Mouse (Mus musculus) heart, adult 2 months (tissue): Measurements from ENCODE around the gene Ap5z1. TPM values are rescaled to one million over a fixed set of nuclear protein-coding genes. Genes with fewer than 3 reads are reported as not detected.

ENCODE experiments used
- DNase-seq, 2 experiments: peaks; one replicate each; pipeline ENCODE4 v3.0.0; 2021
- H3K27ac ChIP-seq: fragments of 200-600 bp; 2 replicates; pipeline ENCODE4 v1.8.1; 2022
- H3K27me3 ChIP-seq: fragments of 200-500 bp; 2 replicates; pipeline ENCODE4 v1.6.1; 2012; ENCODE audit warnings: mild to moderate bottlenecking, low read length, inconsistent platforms, mixed read lengths; ENCODE audit not compliant: control insufficient read depth, insufficient read depth
- H3K36me3 ChIP-seq: fragments of 200-500 bp; 2 replicates; pipeline ENCODE4 v1.6.1; 2012; ENCODE audit warnings: low read length, inconsistent platforms; ENCODE audit not compliant: control insufficient read depth, insufficient read depth
- H3K4me1 ChIP-seq: fragments of 200-500 bp; 2 replicates; pipeline ENCODE4 v1.6.1; 2011; ENCODE audit warnings: low read length; ENCODE audit not compliant: control insufficient read depth, insufficient read depth
- H3K4me3 ChIP-seq: fragments of 200-600 bp; 2 replicates; pipeline ENCODE4 v1.8.1; 2022
- H3K79me2 ChIP-seq: fragments of 200-500 bp; replicated peaks from 2 replicates; pipeline ENCODE4 v1.6.1; 2012; ENCODE audit warnings: mild to moderate bottlenecking, inconsistent platforms, low read length, moderate library complexity, mixed read lengths; ENCODE audit not compliant: control insufficient read depth, insufficient read depth
- H3K9ac ChIP-seq: fragments of 200-500 bp; 2 replicates; pipeline ENCODE4 v1.6.1; 2012; ENCODE audit warnings: low read depth, mild to moderate bottlenecking, control low read depth, inconsistent platforms, low read length, mixed read lengths
- CTCF ChIP-seq: fragments of 200-600 bp; IDR thresholded peaks from 2 replicates; pipeline ENCODE4 v1.8.1; 2022; ENCODE audit warnings: antibody characterized with exemption, mild to moderate bottlenecking, moderate library complexity
- EP300 ChIP-seq: fragments of 200-500 bp; IDR thresholded peaks from 2 replicates; pipeline ENCODE4 v1.6.1; 2011; ENCODE audit warnings: low read depth, low read length, control low read depth; ENCODE audit not compliant: insufficient read depth
- POLR2A ChIP-seq: fragments of 200-500 bp; IDR thresholded peaks from 2 replicates; pipeline ENCODE4 v1.6.1; 2011; ENCODE audit warnings: mild to moderate bottlenecking, low read depth, low read length, control low read depth; ENCODE audit not compliant: insufficient read depth
- WGBS: fragments of 180-500 bp; shearing (Covaris S2); methylation state at CpG from one replicate; pipeline ENCODE4 v1.1.7; 2018; 5-methylcytosine and 5-hydroxymethylcytosine counted together
- intact Hi-C: fragments of 180-260 bp; cut with DNase I; formaldehyde crosslinking; loops from one replicate; pipeline ENCODE4 v1.15.1; 2025
- polyA plus RNA-seq: library from polyadenylated mRNA; depleted of rRNA; stranded (reverse); fragments of >200 nt; gene quantifications from 2 replicates; pipeline ENCODE4 v1.2.3, GENCODE M21; 2012
- total RNA-seq, 2 experiments: library from RNA; stranded (reverse); gene quantifications; 2 replicates each; pipeline ENCODE4 v1.2.3; 2021

The Ap5z1 gene
- total and polyA plus RNA-seq, 3 experiments, result 5.4 to 23.6 (median 6.4) TPM

GRCm38 (mm10) chr5:142486654-142487053, 22.9 kb downstream of the Ap5z1 start:
- Histone ChIP-seq H3K4me3 (no peak overlapping the region), H3K27ac (no peak overlapping the region), H3K79me2 (no peaks in the 10 kb centered on the region), H3K4me1 (no peaks in the 10 kb centered on the region), H3K27me3 (no peaks in the 10 kb centered on the region), H3K9ac (no peak overlapping the region), H3K36me3 (no peaks in the 10 kb centered on the region)
- WGBS, result 70% methylated on average over 9 of the region's 9 CpGs
- intact Hi-C loops, result no loop called here
- TF ChIP-seq CTCF, result no peak
- no peak for TF ChIP-seq POLR2A
- no peak for TF ChIP-seq EP300
- DNase-seq, result no peak

- intact Hi-C loops, result no loop called here
- 62% methylated on average over 9 of the region's 9 CpGs for WGBS
- Histone ChIP-seq H3K9ac (no peak overlapping the region), H3K27me3 (no peaks in the 10 kb centered on the region), H3K27ac (no peak overlapping the region), H3K4me1 (no peaks in the 10 kb centered on the region), H3K79me2 (no peaks in the 10 kb centered on the region), H3K36me3 (no peaks in the 10 kb centered on the region), H3K4me3 (no peak overlapping the region)
- no peak for DNase-seq
- TF ChIP-seq EP300 (no peak), POLR2A (no peak)
Measured at GRCm38 (mm10) chr5:142489955-142490707, 26.4 kb downstream of the Ap5z1 start.

DNA sequence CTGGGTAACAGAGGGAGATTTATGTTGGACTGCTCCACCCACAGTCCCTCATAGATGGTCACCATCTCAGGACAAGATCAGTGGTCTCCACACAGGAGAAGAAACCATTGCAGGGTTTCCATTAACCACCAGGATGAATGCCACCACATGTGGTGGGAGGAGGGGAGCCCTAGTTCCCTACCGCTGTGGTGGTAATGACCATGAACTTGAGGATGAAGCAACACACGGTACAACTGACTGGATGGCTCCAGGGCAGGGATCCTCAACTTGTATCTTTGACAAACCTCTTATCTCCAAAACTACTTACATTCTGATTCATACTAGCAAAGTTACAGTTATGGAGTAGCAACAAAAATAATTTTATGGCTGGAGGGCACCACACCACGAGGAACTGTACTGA, 29.6 kb downstream of the Ap5z1 start:
- intact Hi-C loops, result no loop called here
- H3K9ac ChIP-seq, result no peak overlapping the region
- H3K27ac ChIP-seq, result no peak overlapping the region
- WGBS, result 85% methylated on average over 3 of the region's 3 CpGs
- no peaks in the 10 kb centered on the region for H3K4me1 ChIP-seq
- TF ChIP-seq CTCF (no peak), EP300 (no peak), POLR2A (no peak)
- no peaks in the 10 kb centered on the region for H3K36me3 ChIP-seq
- H3K4me3 ChIP-seq, result no peak overlapping the region
- no peak for DNase-seq
- H3K27me3 ChIP-seq, result no peaks in the 10 kb centered on the region
- H3K79me2 ChIP-seq, result no peaks in the 10 kb centered on the region

- Histone ChIP-seq H3K4me3 (no peak overlapping the region), H3K36me3 (no peaks in the 10 kb centered on the region), H3K79me2 (no peaks in the 10 kb centered on the region), H3K27me3 (no peaks in the 10 kb centered on the region), H3K27ac (no peak overlapping the region), H3K9ac (no peak overlapping the region), H3K4me1 (no peaks in the 10 kb centered on the region)
- intact Hi-C loops, result no loop called here
- TF ChIP-seq CTCF (no peak), POLR2A (no peak), EP300 (no peak)
- DNase-seq, result no peak
- WGBS, result 69% methylated on average over 14 of the region's 14 CpGs
Measured at GRCm38 (mm10) chr5:142495321-142496096, 31.8 kb downstream of the Ap5z1 start.

DNA sequence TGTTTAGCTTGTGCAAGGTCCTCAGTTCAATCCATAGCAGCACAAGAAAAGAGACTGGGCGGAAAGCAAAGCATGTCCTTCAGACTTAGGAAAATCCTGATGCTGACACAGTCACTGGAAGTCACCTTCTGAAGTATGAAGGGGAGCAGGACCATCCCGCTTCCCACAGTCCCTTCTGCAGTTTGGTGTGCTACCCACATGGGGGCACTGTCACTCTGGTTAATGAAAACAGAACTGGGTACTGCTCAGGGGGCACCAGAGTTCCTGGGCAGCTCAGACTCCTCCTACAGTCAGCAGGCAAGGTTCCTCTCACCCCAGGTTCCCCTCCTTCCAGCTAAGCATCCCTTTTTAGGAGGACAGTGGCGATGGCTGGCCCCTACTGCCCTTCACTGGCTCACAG, 35.2 kb downstream of the Ap5z1 start:
- DNase-seq, result no peak
- WGBS, result 61% methylated on average over 3 of the region's 3 CpGs
- Histone ChIP-seq H3K27ac (no peak overlapping the region), H3K36me3 (no peaks in the 10 kb centered on the region), H3K79me2 (no peaks in the 10 kb centered on the region), H3K27me3 (no peaks in the 10 kb centered on the region), H3K9ac (no peak overlapping the region), H3K4me1 (no peaks in the 10 kb centered on the region), H3K4me3 (no peak overlapping the region)
- TF ChIP-seq CTCF (peak; percentile 69), POLR2A (no peak), EP300 (no peak)
- intact Hi-C loops, result no loop called here

DNA sequence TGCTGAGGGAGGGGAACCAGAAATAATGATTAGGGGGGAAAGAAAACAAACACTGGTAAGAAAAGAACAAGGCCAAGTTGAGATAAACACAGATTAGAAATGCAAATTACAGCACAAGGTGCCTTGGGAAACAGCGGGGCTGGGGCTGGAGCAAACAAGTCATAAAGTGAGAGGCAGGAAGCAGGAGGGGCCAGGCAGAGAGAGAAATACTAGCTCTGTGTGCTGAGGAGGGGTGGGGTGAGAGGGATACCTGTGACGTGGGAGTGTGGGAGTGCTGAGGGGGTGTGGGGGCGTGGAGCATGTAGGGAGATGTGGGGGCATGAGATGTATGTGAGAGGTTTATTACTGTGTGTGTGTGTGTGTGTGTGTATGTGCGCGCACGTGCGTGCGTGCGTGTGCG, 37.2 kb downstream of the Ap5z1 start:
- Histone ChIP-seq H3K4me1 (no peaks in the 10 kb centered on the region), H3K27me3 (no peaks in the 10 kb centered on the region), H3K36me3 (no peaks in the 10 kb centered on the region), H3K4me3 (no peak overlapping the region), H3K79me2 (no peaks in the 10 kb centered on the region), H3K27ac (no peak overlapping the region), H3K9ac (no peak overlapping the region)
- 77% methylated on average over 10 of the region's 10 CpGs for WGBS
- TF ChIP-seq EP300 (no peak), CTCF (no peak), POLR2A (no peak)
- intact Hi-C loops, result loop anchor here (5.0 kb wide), 1 partner anchor 121 kb away; no protein-coding TSS in a partner anchor
- DNase-seq, result no peak
